Mouse (Mus musculus) neutrophil, adult 83 days (primary cell): Measurements from ENCODE around the gene Frmd8. TPM values are rescaled to one million over a fixed set of nuclear protein-coding genes. Genes with fewer than 3 reads are reported as not detected.

ENCODE experiments used
- total RNA-seq, 2 experiments: library from RNA; stranded (reverse); gene quantifications; one replicate each; pipeline ENCODE4 v1.2.4; 2023

Frmd8 gene
- 10 to 100 TPM; 59.9 to 62.7 TPM for total RNA-seq

DNA sequence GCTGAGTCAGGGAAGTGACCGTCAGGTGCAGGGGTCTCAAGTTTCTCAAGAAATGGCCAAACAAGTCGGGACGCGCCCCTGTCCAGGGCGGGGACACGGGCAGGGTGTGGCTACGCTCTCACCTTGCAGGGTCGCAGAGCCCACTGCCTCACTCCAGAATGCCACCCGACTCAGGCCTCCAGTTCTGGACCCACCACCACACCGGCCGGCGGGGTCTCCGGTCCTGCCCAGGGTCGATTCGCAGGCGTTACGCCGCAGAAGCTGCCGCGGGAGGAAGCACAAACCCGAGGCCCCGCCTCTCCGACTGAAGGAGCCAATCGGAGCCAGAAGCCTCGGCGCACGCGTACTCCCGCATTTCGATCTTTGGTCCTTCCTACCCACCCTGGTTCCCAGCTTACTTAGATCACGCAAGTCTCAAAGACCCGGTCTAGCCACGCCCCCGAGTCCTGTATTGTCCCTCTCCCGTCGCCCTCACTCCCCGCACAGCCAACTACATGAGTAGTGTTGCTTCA, at the start of gene Frmd8:
TSS of gene Frmd8 (minus strand) at position 306 of the 512 bp plus-strand sequence.

DNA sequence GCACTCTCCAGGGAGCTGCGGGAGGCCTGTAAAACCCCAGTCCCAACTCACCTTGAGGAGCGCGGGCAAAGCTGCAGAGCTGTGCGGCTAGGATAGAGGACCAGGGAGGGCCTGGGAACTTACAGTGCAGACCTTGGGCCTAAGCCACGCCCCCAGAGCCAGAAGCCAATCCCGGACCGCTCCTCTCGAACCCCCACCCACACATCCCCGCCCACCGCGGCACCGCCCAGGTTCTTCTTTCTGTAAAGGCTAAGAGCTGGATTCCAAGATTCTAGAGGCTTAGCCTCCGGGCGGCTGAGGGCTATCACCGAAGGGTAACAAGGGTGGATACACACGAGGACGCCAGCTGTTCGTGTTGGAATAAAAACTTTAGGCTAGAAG, 49.6 kb upstream of the Frmd8 start, which contains the start of gene Cdc42ep2:
TSS of gene Cdc42ep2 (minus strand) at position 104 of the 381 bp plus-strand sequence.

DNA sequence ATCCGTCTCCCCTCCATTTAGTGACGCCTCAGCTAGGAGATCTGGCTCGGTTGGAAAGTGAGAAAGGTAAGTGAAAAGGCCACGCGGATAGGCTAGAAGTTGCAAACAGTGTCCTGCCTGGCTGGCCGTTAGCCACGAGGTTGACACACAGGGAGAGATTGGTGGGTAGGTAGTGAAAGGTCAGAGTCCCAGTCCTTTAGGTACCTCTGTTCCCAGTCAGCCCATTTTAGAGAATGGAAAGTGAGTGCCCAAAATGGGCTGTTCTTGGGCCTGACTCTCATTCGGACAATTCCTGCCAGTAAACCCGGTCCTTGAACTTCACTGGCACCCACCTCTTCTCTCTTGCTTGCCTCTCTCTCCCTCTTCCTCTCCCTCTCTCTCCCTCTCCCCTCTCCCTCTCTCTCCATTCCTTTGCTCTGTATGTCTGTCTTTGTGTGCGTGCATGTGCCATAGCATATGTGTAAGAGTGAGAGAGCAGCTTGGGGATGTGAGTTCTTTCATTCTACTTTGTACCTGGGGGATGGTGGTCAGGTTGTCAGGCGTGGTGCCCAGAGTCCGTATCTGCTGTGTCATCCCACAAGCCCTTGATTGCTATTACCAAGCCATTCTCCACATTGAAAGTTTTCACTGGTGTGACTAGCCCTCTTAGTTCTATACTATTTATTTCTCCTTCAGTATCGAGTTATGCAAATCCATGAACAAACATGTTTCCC, 38.1 kb upstream of the Frmd8 start, which contains the start of gene Dpf2:
TSS of gene Dpf2 (minus strand) at position 4 of the 713 bp plus-strand sequence.

DNA sequence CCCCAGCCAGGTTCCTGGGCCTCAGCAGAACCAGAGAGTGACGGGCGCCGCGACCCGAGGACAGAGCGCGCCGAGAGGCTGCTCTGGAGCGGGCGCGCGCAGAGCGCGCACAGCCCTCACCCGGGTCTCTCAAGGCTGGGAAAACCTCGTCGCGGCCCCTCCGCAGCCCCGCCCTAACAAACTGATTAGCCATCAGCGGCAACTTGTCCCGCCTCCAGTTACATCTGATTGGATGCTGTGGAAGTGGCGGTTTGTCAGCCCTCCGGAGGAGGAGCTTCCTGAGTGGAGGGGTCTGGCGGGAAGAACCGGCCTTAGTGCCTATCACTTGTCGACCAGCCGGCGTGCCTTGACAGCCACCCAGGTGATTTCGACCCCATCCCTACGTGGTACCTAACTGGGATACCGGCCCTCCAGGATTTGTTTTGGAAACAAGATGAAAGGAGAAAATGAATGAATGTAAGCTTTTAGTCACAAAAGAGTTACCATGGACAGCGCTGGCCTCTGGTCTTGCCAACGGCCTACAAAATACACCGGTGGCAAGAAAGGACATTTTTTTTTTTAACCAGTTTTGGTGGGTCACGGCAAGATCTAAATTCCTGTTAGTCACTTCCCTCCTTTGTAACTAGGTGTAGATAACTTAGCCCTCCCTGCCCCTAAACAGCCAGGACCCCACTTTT, 19.1 kb upstream of the Frmd8 start, which contains the start of gene Tigd3:
TSS of gene Tigd3 (minus strand) at position 148 of the 677 bp plus-strand sequence.

DNA sequence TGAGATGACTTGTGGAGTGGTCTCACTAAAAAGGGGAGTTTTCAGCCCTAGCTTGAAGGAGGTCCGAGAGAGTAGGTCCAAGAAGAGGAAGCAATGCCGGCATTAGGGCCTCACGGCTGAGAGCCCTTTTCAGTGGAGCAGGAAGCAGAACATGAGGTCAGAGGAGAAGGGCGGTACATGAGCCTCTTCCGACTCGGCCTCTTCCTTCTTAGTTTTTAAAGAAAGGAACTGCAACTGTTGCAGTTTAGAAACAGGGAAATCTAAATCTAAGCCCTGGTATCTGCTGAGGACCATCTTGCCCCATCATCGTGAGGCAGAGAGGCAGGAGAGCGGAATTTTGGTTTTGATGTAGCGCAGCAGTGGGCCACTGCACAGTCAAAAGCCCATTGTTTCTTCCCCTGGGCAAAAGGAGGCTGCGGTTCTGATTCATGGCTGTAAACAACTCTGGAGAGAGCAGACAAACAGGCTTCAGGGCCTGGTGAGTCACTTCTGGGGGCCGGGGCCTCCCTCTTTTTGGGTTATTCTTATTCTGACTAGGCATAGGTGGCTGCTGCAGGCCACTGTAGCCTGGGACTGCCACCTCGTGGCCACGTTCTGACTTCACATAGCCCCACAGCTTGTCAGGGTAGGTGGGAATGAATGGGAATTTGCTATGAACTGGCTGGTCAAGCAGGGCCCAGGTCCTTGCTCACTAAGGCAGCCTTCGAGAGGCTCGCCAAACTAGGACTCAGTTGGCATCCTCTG, 2.7 kb upstream of the Frmd8 start, which contains the start of gene Slc25a45:
TSS of gene Slc25a45 (plus strand) at position 191 of the 744 bp plus-strand sequence.

Other genes with a start within 250 kb of the Frmd8 start
- 10 to 100 TPM; 72.2 to 81.3 TPM for gene Rela, start 237.8 kb downstream of the Frmd8 start, total RNA-seq
- gene Sipa1, start 211.6 kb downstream of the Frmd8 start, total RNA-seq: 100 to 1,000 TPM; 201 to 208 TPM
- gene Map3k11, start 186.5 kb downstream of the Frmd8 start, total RNA-seq: 10 to 100 TPM; 80.6 to 97.7 TPM
- 10 to 100 TPM; 81.9 to 82.5 TPM for gene Pcnx3, start 186.4 kb downstream of the Frmd8 start, total RNA-seq
- gene Kcnk7, start 170.9 kb downstream of the Frmd8 start, total RNA-seq: under 1 TPM in 1 of 2 experiments, not detected in 1; 0.77 TPM
- 100 to 1,000 TPM; 146 to 165 TPM for gene Ehbp1l1, start 149.0 kb downstream of the Frmd8 start, total RNA-seq
- gene Fam89b, start 145.6 kb downstream of the Frmd8 start, total RNA-seq: 10 to 100 TPM; 54.5 to 58.8 TPM
- 1 to 10 TPM; 2.3 to 3.3 TPM for gene Ltbp3, start 134.4 kb downstream of the Frmd8 start, total RNA-seq
- gene Scyl1, start 103.9 kb downstream of the Frmd8 start, total RNA-seq: 10 to 100 TPM; 48.2 to 54.7 TPM
- 10 to 100 TPM; 48.2 to 55.2 TPM for gene Slc25a45, start 2.5 kb upstream of the Frmd8 start, total RNA-seq
- 1 to 10 TPM; 2.4 to 3.3 TPM for gene Tigd3, start 18.9 kb upstream of the Frmd8 start, total RNA-seq
- 100 to 1,000 TPM; 106 to 111 TPM for gene Dpf2, start 37.7 kb upstream of the Frmd8 start, total RNA-seq
- 1 to 10 TPM; 3.2 to 4.7 TPM for gene Cdc42ep2, start 49.5 kb upstream of the Frmd8 start, total RNA-seq
- gene Pola2, start 88.9 kb upstream of the Frmd8 start, total RNA-seq: 10 to 100 TPM; 38.1 to 39.3 TPM
- 1 to 10 TPM; 1.9 to 2.3 TPM for gene Slc22a20, start 110.9 kb upstream of the Frmd8 start, total RNA-seq
- gene Capn1, start 140.6 kb upstream of the Frmd8 start, total RNA-seq: 100 to 1,000 TPM; 242 to 264 TPM
- gene Syvn1, start 171.3 kb upstream of the Frmd8 start, total RNA-seq: 10 to 100 TPM; 40.0 to 42.7 TPM
- gene Mrpl49, start 182.5 kb upstream of the Frmd8 start, total RNA-seq: 10 to 100 TPM; 15.5 to 17.7 TPM
- gene Fau, start 182.6 kb upstream of the Frmd8 start, total RNA-seq: 1,000 to 10,000 TPM; 1,500 to 1,520 TPM
- 10 to 100 TPM; 11.3 to 13.7 TPM for gene Znhit2, start 185.9 kb upstream of the Frmd8 start, total RNA-seq
- gene Tm7sf2, start 193.1 kb upstream of the Frmd8 start, total RNA-seq: 10 to 100 TPM in 1 of 2 experiments, 1 to 10 TPM in 1; 9.7 to 10.8 TPM
- gene Vps51, start 202.0 kb upstream of the Frmd8 start, total RNA-seq: 10 to 100 TPM; 71.2 to 76.9 TPM
- not detected for gene Tmem262, start 204.8 kb upstream of the Frmd8 start, total RNA-seq
- not detected for gene Gm28374, start 207.0 kb upstream of the Frmd8 start, total RNA-seq
- 10 to 100 TPM; 23.8 to 26.0 TPM for gene Zfpl1, start 209.7 kb upstream of the Frmd8 start, total RNA-seq
- gene Cdca5, start 209.7 kb upstream of the Frmd8 start, total RNA-seq: 10 to 100 TPM; 31.2 to 31.6 TPM
- 1 to 10 TPM; 1.2 to 2.0 TPM for gene AC131692.1, start 219.1 kb upstream of the Frmd8 start, total RNA-seq
- gene Naaladl1, start 230.5 kb upstream of the Frmd8 start, total RNA-seq: 1 to 10 TPM in 1 of 2 experiments, under 1 TPM in 1; 0.46 to 1.7 TPM
- gene Sac3d1, start 243.4 kb upstream of the Frmd8 start, total RNA-seq: 1 to 10 TPM; 6.6 to 7.2 TPM